Mouse (Mus musculus) embryonic facial prominence, embryonic 14.5 days (tissue): ENCODE data around the gene Hoxc5. TPM values are rescaled to one million over a fixed set of nuclear protein-coding genes. Genes with fewer than 3 reads are reported as not detected.

ENCODE experiments used
- ATAC-seq: fragments of 200-750 bp; cut with Nextera tagmentation; 2 replicates; pipeline ENCODE4 v1.8.0; 2017; ENCODE audit warnings: low read depth, moderate number of reproducible peaks, moderate TSS enrichment
- DNase-seq: peaks from one replicate; pipeline ENCODE4 v3.0.0-alpha.2; 2015; ENCODE audit warnings: low spot score
- H3K27ac ChIP-seq: fragments of 300-500 bp; sonication (generic); replicated peaks from 2 replicates; pipeline ENCODE4 v1.5.1; 2014; ENCODE audit warnings: low read depth, mild to moderate bottlenecking, low read length, moderate library complexity
- H3K27me3 ChIP-seq: fragments of 300-500 bp; sonication (generic); replicated peaks from 2 replicates; pipeline ENCODE4 v1.6.1; 2014; ENCODE audit warnings: low read length; ENCODE audit not compliant: control insufficient read depth, insufficient read depth
- H3K36me3 ChIP-seq: fragments of 300-500 bp; sonication (generic); 2 replicates; pipeline ENCODE4 v1.6.1; 2014; ENCODE audit warnings: low read length, mixed read lengths; ENCODE audit not compliant: control insufficient read depth, insufficient read depth
- H3K4me1 ChIP-seq: fragments of 300-500 bp; sonication (generic); 2 replicates; pipeline ENCODE4 v1.6.1; 2014; ENCODE audit warnings: antibody characterized with exemption, low read length; ENCODE audit not compliant: control insufficient read depth, insufficient read depth
- H3K4me2 ChIP-seq: fragments of 300-500 bp; sonication (generic); 2 replicates; pipeline ENCODE4 v1.6.1; 2014; ENCODE audit warnings: low read depth, mild to moderate bottlenecking, low read length, moderate library complexity, mixed read lengths
- H3K4me3 ChIP-seq: fragments of 300-500 bp; sonication (generic); 2 replicates; pipeline ENCODE4 v1.5.1; 2014; ENCODE audit warnings: low read depth, mild to moderate bottlenecking, low read length
- H3K9ac ChIP-seq: fragments of 300-500 bp; sonication (generic); 2 replicates; pipeline ENCODE4 v1.6.1; 2014; ENCODE audit warnings: low read depth, mild to moderate bottlenecking, low read length, moderate library complexity, mixed read lengths
- H3K9me3 ChIP-seq: fragments of 300-500 bp; sonication (generic); 2 replicates; pipeline ENCODE4 v1.6.1; 2016; ENCODE audit warnings: low read length; ENCODE audit not compliant: control insufficient read depth
- WGBS: fragments of 180-500 bp; shearing (Covaris S2); extraction: QIAGEN DNeasy Blood & Tissue Kit; methylation state at CpG from one replicate; pipeline ENCODE4 v1.1.7; 2014; 5-methylcytosine and 5-hydroxymethylcytosine counted together
- polyA plus RNA-seq: library from polyadenylated mRNA; unstranded; fragments of >200 nt; fragmentation: Nextera tagmentation; extraction: Ambion mirVana; gene quantifications from 2 replicates; pipeline ENCODE4 v1.2.1, GENCODE M21; 2014

The Hoxc5 gene
- polyA plus RNA-seq, 1 experiment from 2014 or later = 0.96 TPM

GRCm38 (mm10) chr15:102963259-102963658, 4.0 kb upstream of the Hoxc5 start:
- H3K9ac ChIP-seq = no peak overlapping the region
- no peaks in the 10 kb centered on the region for H3K9me3 ChIP-seq
- H3K4me2 ChIP-seq = no peak overlapping the region
- no peaks in the 10 kb centered on the region for H3K4me1 ChIP-seq
- H3K27ac ChIP-seq = no peak overlapping the region
- WGBS = 2% methylated on average over 8 of the region's 8 CpGs
- ATAC-seq = no peak
- H3K4me3 ChIP-seq = 0 out of 2 replicates have a peak overlapping the region, but pooled peaks have one; percentile 8
- no peaks in the 10 kb centered on the region for H3K36me3 ChIP-seq
- H3K27me3 ChIP-seq = peaks cover 97% of the 10 kb centered on the region
- no peak for DNase-seq

- H3K27ac ChIP-seq = no peak overlapping the region
- peaks cover 97% of the 10 kb centered on the region for H3K27me3 ChIP-seq
- no peak overlapping the region for H3K9ac ChIP-seq
- 2% methylated on average over 28 of the region's 28 CpGs for WGBS
- ATAC-seq = no peak
- no peaks in the 10 kb centered on the region for H3K4me1 ChIP-seq
- no peaks in the 10 kb centered on the region for H3K9me3 ChIP-seq
- H3K36me3 ChIP-seq = no peaks in the 10 kb centered on the region
- no peak overlapping the region for H3K4me2 ChIP-seq
- 0 out of 2 replicates have a peak overlapping the region, but pooled peaks have one; percentile 8 for H3K4me3 ChIP-seq
- DNase-seq = peak; percentile 16
Measured at GRCm38 (mm10) chr15:102963671-102964640, 3.3 kb upstream of the Hoxc5 start.

DNA sequence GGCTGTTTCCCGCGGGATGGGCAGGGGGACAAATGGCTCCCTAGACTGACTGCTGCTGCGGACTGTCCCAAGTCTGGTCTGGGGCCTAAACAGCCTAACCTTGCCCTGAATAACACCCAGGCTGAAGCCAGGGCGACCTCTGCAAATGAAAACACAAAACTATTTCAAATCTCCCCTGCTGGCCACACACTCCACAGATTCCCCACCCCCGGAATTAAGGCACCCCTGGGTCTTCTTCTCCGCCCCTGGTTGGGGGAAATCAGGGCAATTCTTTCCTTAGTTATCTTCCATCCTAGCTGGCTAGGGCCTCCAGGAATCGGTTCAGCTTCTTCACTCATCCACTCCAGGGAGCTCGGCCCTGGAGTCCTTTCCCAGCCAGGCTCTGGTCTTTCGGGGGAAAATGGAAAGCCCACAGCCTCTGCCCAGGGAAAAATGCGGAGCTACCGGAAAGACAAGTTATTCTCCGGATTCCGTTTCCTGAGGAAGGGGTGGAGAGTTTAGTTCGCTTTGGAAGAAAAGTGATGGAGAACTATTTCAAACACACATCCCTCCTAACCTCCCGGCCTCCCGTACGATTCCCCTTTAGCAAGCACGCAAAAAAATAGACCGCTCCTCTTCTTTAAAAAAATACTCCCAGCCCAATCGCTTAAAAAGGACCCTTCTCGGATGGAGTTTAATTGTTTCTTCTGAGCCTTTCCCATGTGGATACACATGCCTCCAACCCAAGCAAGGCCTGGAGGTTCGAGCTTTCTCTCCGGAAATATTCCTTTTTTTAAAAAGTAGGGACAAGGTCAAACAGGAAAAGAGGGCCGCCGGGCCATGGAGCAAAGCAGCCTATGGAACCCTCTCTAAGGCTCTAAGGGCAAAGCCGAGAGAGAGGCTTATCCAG, 2.0 kb upstream of the Hoxc5 start:
- Histone ChIP-seq H3K9ac (no peak overlapping the region), H3K9me3 (no peaks in the 10 kb centered on the region), H3K36me3 (no peaks in the 10 kb centered on the region), H3K4me2 (no peak overlapping the region), H3K27ac (no peak overlapping the region), H3K27me3 (peaks cover 98% of the 10 kb centered on the region), H3K4me3 (no peak overlapping the region), H3K4me1 (no peaks in the 10 kb centered on the region)
- DNase-seq = no peak
- ATAC-seq = no peak
- 3% methylated on average over 26 of the region's 26 CpGs for WGBS

DNA sequence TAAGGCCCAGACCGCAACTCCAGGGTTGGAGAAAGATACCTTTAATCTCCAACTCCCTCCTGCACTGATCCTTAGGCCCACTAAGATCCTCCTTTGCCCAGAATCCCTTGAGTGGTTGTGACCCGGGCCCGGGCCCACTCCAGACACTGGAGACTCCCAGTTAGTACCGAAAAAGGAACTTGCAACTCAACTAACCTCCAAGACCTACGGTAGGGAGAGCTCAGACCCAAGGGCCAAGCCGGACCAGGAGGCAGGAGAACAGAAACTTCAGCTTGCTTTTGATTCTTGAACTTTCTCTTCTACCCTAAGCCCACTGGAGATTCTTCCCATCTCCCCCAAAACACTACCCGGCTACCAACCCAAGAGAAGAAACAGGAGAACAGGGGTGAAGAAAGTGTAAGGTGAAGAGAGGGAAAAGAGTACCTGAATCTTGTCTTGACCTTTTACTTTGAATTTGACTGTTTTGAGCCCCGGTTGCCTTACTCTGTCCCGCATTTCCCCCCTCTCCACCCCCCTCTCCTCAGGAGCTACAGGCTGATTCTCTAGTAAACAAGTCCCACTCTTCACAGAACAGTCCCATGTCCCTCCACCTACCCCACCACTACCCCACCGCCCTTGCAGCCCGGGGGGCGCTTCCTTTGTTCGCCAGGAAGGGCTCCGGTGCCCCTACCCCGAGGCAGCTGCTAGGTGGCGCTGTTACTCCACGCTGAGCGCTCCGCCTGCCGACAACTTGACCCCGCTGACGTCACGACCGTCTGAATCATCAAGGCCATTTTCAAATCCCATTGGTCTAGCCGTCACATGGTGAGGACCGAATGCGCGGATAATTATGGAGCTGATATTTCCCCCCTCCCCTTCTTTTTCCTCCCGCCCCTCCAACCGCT, 1.1 kb upstream of the Hoxc5 start:
- no peaks in the 10 kb centered on the region for H3K4me1 ChIP-seq
- DNase-seq = peak; percentile 76
- peaks cover 98% of the 10 kb centered on the region for H3K27me3 ChIP-seq
- H3K4me2 ChIP-seq = peak overlapping the region; percentile 23
- H3K9ac ChIP-seq = no peak overlapping the region
- H3K4me3 ChIP-seq = peak overlapping the region; percentile 17
- 2% methylated on average over 29 of the region's 30 CpGs for WGBS
- peak; percentile 22; the same call in 1 of the 2 replicates for ATAC-seq
- H3K36me3 ChIP-seq = no peaks in the 10 kb centered on the region
- H3K9me3 ChIP-seq = no peaks in the 10 kb centered on the region
- H3K27ac ChIP-seq = no peak overlapping the region

DNA sequence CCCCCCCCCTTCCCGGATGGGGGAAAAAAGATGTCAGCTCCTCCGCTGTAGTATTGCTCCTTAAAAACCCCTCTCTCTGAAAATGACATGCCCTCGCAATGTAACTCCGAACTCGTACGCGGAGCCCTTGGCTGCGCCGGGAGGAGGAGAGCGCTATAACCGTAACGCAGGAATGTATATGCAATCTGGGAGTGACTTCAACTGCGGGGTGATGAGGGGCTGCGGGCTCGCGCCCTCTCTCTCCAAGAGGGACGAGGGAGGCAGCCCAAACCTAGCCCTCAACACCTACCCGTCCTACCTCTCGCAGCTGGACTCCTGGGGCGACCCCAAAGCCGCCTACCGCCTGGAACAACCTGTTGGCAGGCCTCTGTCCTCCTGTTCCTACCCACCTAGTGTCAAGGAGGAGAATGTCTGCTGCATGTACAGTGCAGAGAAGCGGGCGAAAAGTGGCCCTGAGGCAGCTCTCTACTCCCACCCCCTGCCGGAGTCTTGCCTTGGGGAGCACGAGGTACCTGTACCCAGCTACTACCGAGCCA, 399 bp upstream of the Hoxc5 start, which contains the start of gene Hoxc10:
TSS of gene Hoxc10 (plus strand) at position 21 of the 536 bp plus-strand sequence.
- H3K27me3 ChIP-seq = peaks cover 98% of the 10 kb centered on the region
- 4% methylated on average over 27 of the region's 27 CpGs for WGBS
- no peak for DNase-seq
- H3K9me3 ChIP-seq = no peaks in the 10 kb centered on the region
- no peak within 1 kb of the TSS for H3K9ac ChIP-seq
- no peaks in the 10 kb centered on the region for H3K4me1 ChIP-seq
- peak within 1 kb of the TSS; percentile 17 for H3K4me3 ChIP-seq
- H3K27ac ChIP-seq = no peak within 1 kb of the TSS
- ATAC-seq = no peak
- no peaks in the 10 kb centered on the region for H3K36me3 ChIP-seq
- peak within 1 kb of the TSS; percentile 23 for H3K4me2 ChIP-seq

DNA sequence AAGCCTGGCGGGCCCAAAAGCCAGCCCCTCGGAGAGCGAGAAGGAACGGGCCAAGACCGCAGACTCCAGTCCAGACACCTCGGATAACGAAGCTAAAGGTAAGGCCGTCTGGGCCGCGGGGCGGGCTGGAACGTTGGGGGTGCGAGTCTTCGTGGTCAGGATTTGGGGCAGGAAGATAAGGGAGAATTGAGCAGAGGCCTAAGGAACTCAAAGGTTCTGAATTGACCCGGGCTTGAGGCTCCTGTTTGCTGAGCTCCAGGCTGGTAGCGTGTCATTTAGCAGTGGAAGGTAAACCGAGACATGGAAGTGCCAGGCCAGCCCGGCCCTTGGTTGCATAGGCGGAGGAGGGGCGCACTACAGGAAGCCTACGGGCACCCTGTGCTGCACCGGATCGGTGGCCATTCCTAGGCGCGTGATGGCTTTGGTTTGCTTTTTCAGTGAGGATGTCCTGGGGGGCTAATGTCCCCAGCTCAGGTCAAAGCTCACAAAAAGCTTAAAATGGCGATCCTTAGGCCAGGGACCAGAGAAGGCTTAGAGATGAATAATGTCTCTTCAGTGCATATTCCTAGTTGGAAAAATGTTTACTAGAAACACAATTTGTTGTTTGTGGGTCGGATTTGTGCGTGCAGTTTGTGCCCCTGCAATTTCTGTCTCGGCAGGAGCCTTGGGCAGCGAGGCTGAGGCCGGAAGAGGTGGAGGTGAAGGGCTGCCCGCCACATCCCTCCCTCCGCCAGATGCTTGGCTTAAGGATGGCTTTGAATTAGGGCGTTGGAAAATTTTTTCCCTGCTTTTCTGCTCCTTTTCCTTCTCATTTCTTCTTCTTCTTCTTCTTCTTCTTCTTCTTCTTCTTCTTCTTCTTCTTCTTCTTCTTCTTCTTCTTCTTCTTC, 511 bp downstream of the Hoxc5 start:
- no peak overlapping the region for H3K9ac ChIP-seq
- H3K4me2 ChIP-seq = no peak overlapping the region
- no peak for ATAC-seq
- no peaks in the 10 kb centered on the region for H3K9me3 ChIP-seq
- no peak for DNase-seq
- no peak overlapping the region for H3K4me3 ChIP-seq
- H3K27ac ChIP-seq = no peak overlapping the region
- H3K4me1 ChIP-seq = no peaks in the 10 kb centered on the region
- no peaks in the 10 kb centered on the region for H3K36me3 ChIP-seq
- peaks cover 99% of the 10 kb centered on the region for H3K27me3 ChIP-seq
- 1% methylated on average over 33 of the region's 34 CpGs for WGBS

GRCm38 (mm10) chr15:102969296-102969695, 2.1 kb downstream of the Hoxc5 start:
- Histone ChIP-seq H3K36me3 (no peaks in the 10 kb centered on the region), H3K9ac (no peak overlapping the region), H3K4me3 (no peak overlapping the region), H3K9me3 (no peaks in the 10 kb centered on the region), H3K27me3 (peaks cover 99% of the 10 kb centered on the region), H3K4me1 (no peaks in the 10 kb centered on the region), H3K27ac (no peak overlapping the region), H3K4me2 (no peak overlapping the region)
- WGBS = 22% methylated on average over 1 of the region's 1 CpGs
- DNase-seq (no peak), ATAC-seq (no peak)
